Mouse (Mus musculus): ENCODE results near the gene Olfr1058.
"Not testable (repeated sequence)": the region's sequence is repeated elsewhere in the genome, so short reads cannot be mapped to it uniquely, and the experiment has no call there.

Olfr1058 gene

DNA sequence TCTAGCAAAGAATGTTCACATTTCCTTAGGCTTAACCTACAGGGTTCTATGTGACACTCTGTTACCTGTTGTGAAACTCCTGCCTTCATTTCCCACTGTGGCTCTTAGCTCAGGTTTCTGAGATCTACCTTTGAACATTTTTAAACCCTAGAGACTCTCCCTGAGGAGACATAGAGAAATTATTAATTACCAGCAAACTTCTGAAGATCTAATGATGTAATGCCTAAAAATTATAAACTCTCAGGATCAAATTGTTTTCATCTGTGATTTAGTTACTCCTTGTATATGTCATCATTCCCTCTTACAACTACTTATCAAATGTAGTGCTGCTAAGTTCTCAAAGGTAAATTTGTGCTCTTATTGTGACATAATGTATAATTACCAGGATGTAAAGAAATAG, at the start of gene Olfr1058:
Gene Olfr1058 (minus strand): TSS at position 101 of the 400 bp plus-strand sequence.
- not testable (repeated sequence) for DNase-seq (ENCODE audit: low read depth)

DNA sequence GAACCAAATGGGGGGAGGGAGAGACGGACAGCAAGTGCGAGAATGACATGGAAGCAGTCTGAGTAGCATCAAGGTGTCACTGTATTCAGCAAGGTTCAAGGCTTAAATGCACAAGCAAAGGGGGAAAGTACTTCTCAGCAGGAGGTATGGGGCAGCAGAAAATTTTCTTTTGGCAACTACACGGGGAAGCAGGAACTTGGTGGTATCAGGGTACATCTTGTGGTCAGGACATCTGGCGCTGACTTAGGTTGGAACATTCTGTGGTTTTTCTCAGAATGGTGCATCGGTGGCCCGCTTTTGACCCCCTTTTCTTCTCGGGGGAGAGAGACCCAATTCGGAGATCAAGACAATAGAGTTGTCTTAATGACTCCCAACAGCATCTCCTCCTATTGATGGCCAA, 40.1 kb upstream of the Olfr1058 start:
- DNase-seq (ENCODE audit: low read depth), result not testable (repeated sequence)

DNA sequence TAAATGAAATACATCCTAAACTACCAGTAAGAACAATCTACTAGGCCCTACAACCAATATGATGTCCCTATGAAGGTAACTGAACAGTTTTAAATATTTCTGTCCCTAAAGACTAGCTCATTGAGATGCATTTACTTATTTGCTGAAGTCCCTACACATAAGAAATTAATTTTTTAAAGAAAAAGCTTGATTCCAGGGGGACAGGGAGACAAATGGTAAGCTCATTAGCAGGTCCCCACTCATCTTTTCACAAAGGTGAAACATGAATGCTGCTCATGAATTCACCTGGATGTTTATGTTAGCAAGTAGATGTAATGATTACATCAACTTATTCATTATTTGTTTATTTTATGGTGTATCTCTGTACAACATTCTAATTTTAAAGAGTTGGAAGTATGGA, 38.3 kb upstream of the Olfr1058 start, which contains the start of gene Olfr1062:
Gene Olfr1062 (minus strand): TSS at position 101 of the 400 bp plus-strand sequence.
- not testable (repeated sequence) for DNase-seq (ENCODE audit: low read depth)

DNA sequence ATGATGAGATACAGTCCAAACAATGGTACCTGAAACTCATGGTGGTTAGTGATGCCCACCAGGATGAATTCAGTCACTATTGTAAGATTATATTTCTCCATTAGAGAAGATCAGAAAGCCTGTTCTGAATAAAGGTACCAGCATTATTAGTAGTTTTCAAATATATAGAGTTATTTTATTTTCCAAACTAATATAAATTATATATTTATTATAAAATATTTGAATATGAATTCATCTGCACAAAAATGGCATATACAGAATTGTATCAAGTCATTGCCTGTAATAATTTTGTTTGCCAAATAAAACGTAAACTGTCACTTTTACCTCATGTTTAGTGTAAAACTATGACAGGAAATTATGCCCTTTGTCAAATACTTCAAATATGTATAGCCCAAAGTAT, 25.6 kb upstream of the Olfr1058 start, which contains the start of gene Olfr1061:
Gene Olfr1061 (minus strand): TSS at position 101 of the 400 bp plus-strand sequence.
- no peak for DNase-seq (ENCODE audit: low read depth)

DNA sequence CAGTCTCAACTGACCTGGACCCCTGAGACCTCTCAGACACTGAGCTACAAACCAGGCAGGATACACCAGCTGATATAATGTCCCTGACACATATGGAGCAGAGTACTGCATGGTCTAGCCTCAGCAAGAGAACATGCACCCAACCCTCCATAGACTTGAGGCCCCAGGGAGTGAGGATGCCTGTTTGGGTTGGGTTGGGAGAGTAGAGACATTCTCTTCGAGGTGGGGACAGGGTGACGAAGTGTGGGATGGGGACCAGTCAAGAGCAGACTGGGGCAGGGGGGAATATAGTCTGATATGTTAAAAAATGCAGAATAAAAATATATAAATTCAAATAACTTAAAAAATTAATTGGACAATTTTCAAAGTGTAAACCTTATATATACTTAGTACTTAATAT, 6.8 kb upstream of the Olfr1058 start:
- no peak for DNase-seq (ENCODE audit: low read depth)

DNA sequence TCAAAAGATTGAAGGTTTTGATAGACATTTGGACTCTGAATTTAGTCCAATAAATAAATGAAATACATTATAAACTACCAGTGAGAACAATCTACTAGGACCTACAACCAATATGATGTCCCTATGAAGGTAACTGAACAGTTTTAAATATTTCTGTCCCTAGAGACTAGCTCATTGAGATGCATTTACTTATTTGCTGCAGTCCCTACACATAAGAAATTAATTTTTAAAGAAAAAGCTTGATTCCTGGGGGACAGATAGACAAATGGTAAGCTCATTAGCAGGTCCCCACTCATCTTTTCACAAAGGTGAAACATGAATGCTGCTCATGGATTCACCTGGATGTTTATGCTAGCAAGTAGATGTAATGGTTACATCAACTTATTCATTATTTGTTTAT, 10.1 kb downstream of the Olfr1058 start, which contains the start of gene Olfr1057:
Gene Olfr1057 (minus strand): TSS at position 101 of the 400 bp plus-strand sequence.
- DNase-seq (ENCODE audit: low read depth), result no peak

DNA sequence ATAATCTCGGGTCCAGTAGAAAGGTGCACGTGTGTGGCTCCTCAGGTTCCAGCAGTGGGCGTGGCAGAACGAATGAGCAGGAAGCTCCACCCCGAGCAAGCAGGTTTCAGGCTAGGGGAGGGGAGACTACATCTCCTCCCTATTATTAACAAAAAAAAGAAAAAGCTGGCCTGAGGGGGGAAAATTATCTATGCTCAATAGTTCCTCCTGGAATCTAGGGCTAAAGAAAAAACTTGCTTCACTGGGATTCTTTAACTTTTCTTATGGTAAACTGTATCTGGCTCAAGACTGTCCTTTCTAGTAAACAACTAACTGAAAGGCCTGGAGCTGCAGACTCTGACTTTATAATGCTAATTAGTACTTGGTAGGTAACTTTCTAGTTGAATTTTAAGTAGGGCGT, 22.0 kb downstream of the Olfr1058 start:
- DNase-seq (ENCODE audit: low read depth), result not testable (repeated sequence)

DNA sequence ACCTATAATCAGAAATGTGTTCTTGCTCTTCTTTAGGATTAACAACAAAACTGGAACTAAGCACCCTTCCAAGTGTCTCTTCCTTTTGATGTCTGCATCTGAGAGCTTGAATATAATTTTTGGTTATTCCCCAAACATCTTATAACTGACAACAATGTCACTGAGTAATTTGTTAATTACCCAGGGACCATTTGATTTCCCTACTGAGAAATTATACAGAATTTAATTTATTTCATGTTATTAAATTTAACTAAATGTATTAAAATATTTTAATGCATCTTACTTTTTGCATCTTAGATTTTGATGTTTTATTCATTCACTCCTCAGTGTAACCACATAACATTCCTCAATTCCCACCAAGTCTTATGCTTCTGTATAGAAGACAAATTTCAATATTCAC, 26.0 kb downstream of the Olfr1058 start, which contains the start of gene Olfr1056:
Gene Olfr1056 (minus strand): TSS at position 101 of the 400 bp plus-strand sequence.
- no peak for DNase-seq (ENCODE audit: low read depth)

DNA sequence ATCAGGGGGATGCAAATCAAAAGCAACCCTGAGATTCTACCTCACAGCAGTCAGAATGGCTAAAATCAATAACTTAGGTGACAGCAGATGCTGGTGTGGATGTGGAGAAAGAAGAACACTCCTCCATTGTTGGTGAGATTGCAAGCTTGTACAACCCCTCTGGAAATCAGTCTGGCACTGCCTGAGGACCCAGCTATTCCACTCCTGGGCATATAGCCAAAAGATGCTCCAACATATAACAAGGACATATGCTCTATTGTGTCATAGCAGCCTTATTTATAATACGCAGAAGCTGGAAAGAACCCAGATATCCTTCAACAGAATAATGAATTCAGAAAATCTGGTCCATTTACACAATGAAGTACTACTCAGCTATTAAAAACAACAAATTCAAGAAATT, 36.6 kb downstream of the Olfr1058 start:
- DNase-seq (ENCODE audit: low read depth), result not testable (repeated sequence)

DNA sequence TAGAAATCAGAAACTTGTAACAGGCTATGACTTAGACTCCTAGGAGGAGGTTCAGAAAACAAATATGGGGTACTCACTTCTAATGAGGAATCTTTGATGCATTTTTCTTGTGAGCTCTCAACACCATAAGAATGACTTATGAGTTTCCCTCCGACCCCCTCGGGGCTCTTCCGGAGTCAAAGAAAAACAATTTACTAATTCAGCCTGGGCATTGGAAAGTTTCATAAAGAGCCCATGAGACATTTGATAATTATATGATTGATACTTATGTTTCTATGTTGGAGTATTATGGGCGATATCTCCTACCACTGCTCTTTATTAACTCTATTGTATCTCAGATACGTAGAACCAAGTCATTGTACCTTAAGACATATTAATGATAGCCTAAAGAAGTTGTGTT, 38.2 kb downstream of the Olfr1058 start, which contains the start of gene Olfr1055:
Gene Olfr1055 (minus strand): TSS at position 101 of the 400 bp plus-strand sequence.
- no peak for DNase-seq (ENCODE audit: low read depth)

DNA sequence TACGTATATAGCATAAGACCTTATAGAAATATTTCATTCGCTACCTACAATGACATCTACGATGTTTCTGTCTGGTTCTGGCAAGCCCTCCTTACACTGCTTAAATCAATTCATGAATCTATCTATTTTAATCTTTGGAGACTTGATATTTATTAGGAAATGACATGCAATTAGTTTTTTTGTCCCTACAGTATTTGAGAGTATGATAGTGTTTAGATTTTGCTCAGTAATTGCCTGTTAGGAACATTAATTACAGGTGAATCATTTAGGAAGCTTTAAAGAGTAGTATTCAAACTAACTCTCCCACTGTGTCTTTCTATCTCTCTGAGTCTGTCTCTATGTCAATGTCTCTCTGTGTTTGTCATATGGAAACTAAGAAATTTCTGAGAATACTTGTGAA, 53.0 kb downstream of the Olfr1058 start, which contains the start of gene Olfr1054:
Gene Olfr1054 (minus strand): TSS at position 101 of the 400 bp plus-strand sequence.
- no peak for DNase-seq (ENCODE audit: low read depth)

All from NIH3T3 (cell line).